Mouse (Mus musculus): ENCODE results near the gene Snu13.

GRCm38 (mm10) chr15:82019288-82019687, 28.1 kb downstream of the Snu13 start:
- TF ChIP-seq HCFC1 (IDR thresholded peaks at IDR 0.05; ENCODE audit: borderline replicate concordance, insufficient read depth, low read length), result no peak
- TF ChIP-seq ZC3H11A (IDR thresholded peaks at IDR 0.05; ENCODE audit: borderline replicate concordance, low read depth, low read length), result no peak
- TF ChIP-seq MAFK (IDR thresholded peaks at IDR 0.05; ENCODE audit: insufficient read depth, low read depth, low read length), result no peak
- TF ChIP-seq ZNF384 (IDR thresholded peaks at IDR 0.05; ENCODE audit: low read depth, low read length), result no peak
- TF ChIP-seq CHD2 (IDR thresholded peaks at IDR 0.05; ENCODE audit: low read depth, low read length), result no peak

All from ES-E14 (cell line).